Mouse (Mus musculus): ENCODE measurements around the gene Arid3a.

GRCm38 (mm10) chr10:79937775-79938526 is 11.1 kb downstream of the Arid3a start:
- no peak for TF ChIP-seq ZC3H11A (IDR thresholded peaks at IDR 0.05; ENCODE audit: borderline replicate concordance, low read depth, low read length)
- no peak for TF ChIP-seq MAFK (IDR thresholded peaks at IDR 0.05; ENCODE audit: insufficient read depth, low read depth, low read length)
